Mouse (Mus musculus): ENCODE results near the gene Sema3b. TPM values are rescaled to one million over a fixed set of nuclear protein-coding genes. Genes with fewer than 3 reads are reported as not detected.

Gene Sema3b
- polyA plus RNA-seq, 1 experiment, result 95.6 TPM

- 71% methylated on average over 5 of the region's 5 CpGs for WGBS
- Histone ChIP-seq H3K4me1 (ENCODE audit: control insufficient read depth, insufficient read depth, low read length) (peaks cover 15% of the 10 kb centered on the region), H3K4me3 (replicated peaks; ENCODE audit: extremely low read depth, low read depth, low read length) (no peak overlapping the region)
- TF ChIP-seq POLR2A (IDR thresholded peaks at IDR 0.05; ENCODE audit: borderline replicate concordance, extremely low read depth, low read depth, low read length) (no peak), CTCF (IDR thresholded peaks at IDR 0.05; ENCODE audit: insufficient read depth, low read length) (no peak)
- no peak for DNase-seq
Measured at GRCm38 (mm10) chr9:107547957-107548356, 61.1 kb downstream of the Sema3b start.

Other genes starting within 250 kb of the Sema3b start
- gene Cacna2d2, start 209.6 kb downstream of the Sema3b start, polyA plus RNA-seq (2012; rRNA removed), result 0.72 and 1.2 TPM in 2 replicates
- gene Tmem115, start 75.3 kb downstream of the Sema3b start, polyA plus RNA-seq (2012; rRNA removed), result 57.6 and 59.4 TPM in 2 replicates
- gene Cyb561d2, start 67.0 kb downstream of the Sema3b start, polyA plus RNA-seq (2012; rRNA removed), result 35.6 and 37.1 TPM in 2 replicates
- 24.8 and 31.3 TPM in 2 replicates for gene Nprl2, start 67.0 kb downstream of the Sema3b start, polyA plus RNA-seq (2012; rRNA removed)
- 12.8 and 13.2 TPM in 2 replicates for gene Zmynd10, start 61.9 kb downstream of the Sema3b start, polyA plus RNA-seq (2012; rRNA removed)
- gene Rassf1, start 57.7 kb downstream of the Sema3b start, polyA plus RNA-seq (2012; rRNA removed), result 43.7 and 45.5 TPM in 2 replicates
- 46.0 and 46.7 TPM in 2 replicates for gene Tusc2, start 46.0 kb downstream of the Sema3b start, polyA plus RNA-seq (2012; rRNA removed)
- gene Hyal2, start 41.3 kb downstream of the Sema3b start, polyA plus RNA-seq (2012; rRNA removed), result 235 and 342 TPM in 2 replicates
- gene Hyal1, start 32.3 kb downstream of the Sema3b start, polyA plus RNA-seq (2012; rRNA removed), result 19.6 and 26.5 TPM in 2 replicates
- gene Naa80, start 30.3 kb downstream of the Sema3b start, polyA plus RNA-seq (2012; rRNA removed), result 87.8 and 91.9 TPM in 2 replicates
- 1.7 and 1.8 TPM in 2 replicates for gene Hyal3, start 28.4 kb downstream of the Sema3b start, polyA plus RNA-seq (2012; rRNA removed)
- 41.5 and 41.8 TPM in 2 replicates for gene Ifrd2, start 21.6 kb downstream of the Sema3b start, polyA plus RNA-seq (2012; rRNA removed)
- gene Gnai2, start 26.1 kb upstream of the Sema3b start, polyA plus RNA-seq (2012; rRNA removed), result 844 and 991 TPM in 2 replicates
- gene Slc38a3, start 60.3 kb upstream of the Sema3b start, polyA plus RNA-seq (2012; rRNA removed), result 1.8 and 16.1 TPM in 2 replicates
- gene Gnat1, start 70.5 kb upstream of the Sema3b start, polyA plus RNA-seq (2012; rRNA removed), result 0.09 and 0.20 TPM in 2 replicates
- 318 and 413 TPM in 2 replicates for gene Sema3f, start 101.2 kb upstream of the Sema3b start, polyA plus RNA-seq (2012; rRNA removed)
- gene Rbm5, start 161.8 kb upstream of the Sema3b start, polyA plus RNA-seq (2012; rRNA removed), result 54.0 and 77.1 TPM in 2 replicates

Measured in lung, adult 2 months (tissue).